Mouse (Mus musculus): ENCODE results near the gene Nkapd1. TPM values are rescaled to one million over a fixed set of nuclear protein-coding genes. Genes with fewer than 3 reads are reported as not detected.
A peak's percentile ranks its signal among the peaks of the same experiment; 100 is the strongest.

Nkapd1 gene
- 24.2 and 25.6 TPM in 2 replicates for polyA plus RNA-seq (2014; fragmentation: Nextera tagmentation; extraction: Ambion mirVana)

- peaks cover 24% of the 10 kb centered on the region for H3K36me3 ChIP-seq (ENCODE audit: control insufficient read depth, insufficient read depth, low read length)
- H3K27ac ChIP-seq (replicated peaks; ENCODE audit: low read depth, low read length), result peak within 1 kb of the TSS; percentile 90
- under 1% methylated on average over 81 of the region's 81 CpGs for WGBS
- peak within 1 kb of the TSS; percentile 68 for H3K4me3 ChIP-seq (replicated peaks; ENCODE audit: low read depth, low read length)
- H3K9me3 ChIP-seq (ENCODE audit: control insufficient read depth, low read length), result no peaks in the 10 kb centered on the region
- peak within 1 kb of the TSS; percentile 76 for H3K9ac ChIP-seq (replicated peaks; ENCODE audit: low read length)
- H3K4me1 ChIP-seq (ENCODE audit: control insufficient read depth, insufficient read depth, low read length), result peaks cover 10% of the 10 kb centered on the region
- ATAC-seq (ENCODE audit: low FRiP score, low TSS enrichment), result peak; percentile 93
- H3K27me3 ChIP-seq (ENCODE audit: control insufficient read depth, insufficient read depth, low read length), result no peaks in the 10 kb centered on the region
- peak; percentile 95 for DNase-seq
- peak within 1 kb of the TSS; percentile 84 for H3K4me2 ChIP-seq (ENCODE audit: low read length)
These were observed at the start of gene Nkapd1, which contains the start of gene Pih1d2 for GRCm38 (mm10) chr9:50616766-50617603. Gene Nkapd1 (minus strand): TSS chr9:50617464. Gene Pih1d2 (plus strand): TSS chr9:50617321.

GRCm38 (mm10) chr9:50666442-50666841 is 49.2 kb upstream of the Nkapd1 start:
- Histone ChIP-seq H3K4me2 (ENCODE audit: low read length) (no peak overlapping the region), H3K4me3 (replicated peaks; ENCODE audit: low read depth, low read length) (no peak overlapping the region), H3K36me3 (ENCODE audit: control insufficient read depth, insufficient read depth, low read length) (peaks cover 65% of the 10 kb centered on the region), H3K27me3 (ENCODE audit: control insufficient read depth, insufficient read depth, low read length) (no peaks in the 10 kb centered on the region), H3K4me1 (ENCODE audit: control insufficient read depth, insufficient read depth, low read length) (no peaks in the 10 kb centered on the region), H3K9ac (replicated peaks; ENCODE audit: low read length) (no peak overlapping the region), H3K27ac (replicated peaks; ENCODE audit: low read depth, low read length) (no peak overlapping the region), H3K9me3 (ENCODE audit: control insufficient read depth, low read length) (no peaks in the 10 kb centered on the region)
- ATAC-seq (ENCODE audit: low FRiP score, low TSS enrichment) (no peak), DNase-seq (no peak)
- 87% methylated on average over 6 of the region's 6 CpGs for WGBS

- no peak overlapping the region for H3K9ac ChIP-seq (replicated peaks; ENCODE audit: low read length)
- peaks cover 4% of the 10 kb centered on the region; the same call in 1 of the 2 replicates for H3K4me1 ChIP-seq (ENCODE audit: control insufficient read depth, insufficient read depth, low read length)
- no peak overlapping the region for H3K4me2 ChIP-seq (ENCODE audit: low read length)
- no peak overlapping the region for H3K27ac ChIP-seq (replicated peaks; ENCODE audit: low read depth, low read length)
- WGBS, result 91% methylated on average over 5 of the region's 5 CpGs
- H3K36me3 ChIP-seq (ENCODE audit: control insufficient read depth, insufficient read depth, low read length), result peaks cover 61% of the 10 kb centered on the region
- ATAC-seq (ENCODE audit: low FRiP score, low TSS enrichment) (no peak), DNase-seq (no peak)
- no peaks in the 10 kb centered on the region for H3K9me3 ChIP-seq (ENCODE audit: control insufficient read depth, low read length)
- H3K4me3 ChIP-seq (replicated peaks; ENCODE audit: low read depth, low read length), result no peak overlapping the region
- no peaks in the 10 kb centered on the region for H3K27me3 ChIP-seq (ENCODE audit: control insufficient read depth, insufficient read depth, low read length)
These were observed 47.6 kb upstream of the Nkapd1 start for GRCm38 (mm10) chr9:50664826-50665225.

GRCm38 (mm10) chr9:50660431-50660830 is 43.2 kb upstream of the Nkapd1 start:
- 24% methylated on average over 12 of the region's 12 CpGs for WGBS
- H3K9me3 ChIP-seq (ENCODE audit: control insufficient read depth, low read length), result no peaks in the 10 kb centered on the region
- H3K4me2 ChIP-seq (ENCODE audit: low read length), result peak overlapping the region; percentile 82
- H3K4me1 ChIP-seq (ENCODE audit: control insufficient read depth, insufficient read depth, low read length), result peaks cover 12% of the 10 kb centered on the region; the same call in 1 of the 2 replicates
- H3K36me3 ChIP-seq (ENCODE audit: control insufficient read depth, insufficient read depth, low read length), result peaks cover 40% of the 10 kb centered on the region
- DNase-seq (peak; percentile 29), ATAC-seq (ENCODE audit: low FRiP score, low TSS enrichment) (no peak)
- H3K27ac ChIP-seq (replicated peaks; ENCODE audit: low read depth, low read length), result no peak overlapping the region
- H3K4me3 ChIP-seq (replicated peaks; ENCODE audit: low read depth, low read length), result peak overlapping the region; percentile 91
- H3K9ac ChIP-seq (replicated peaks; ENCODE audit: low read length), result peak overlapping the region; percentile 90; the same call in 1 of the 2 replicates
- H3K27me3 ChIP-seq (ENCODE audit: control insufficient read depth, insufficient read depth, low read length), result no peaks in the 10 kb centered on the region

DNA sequence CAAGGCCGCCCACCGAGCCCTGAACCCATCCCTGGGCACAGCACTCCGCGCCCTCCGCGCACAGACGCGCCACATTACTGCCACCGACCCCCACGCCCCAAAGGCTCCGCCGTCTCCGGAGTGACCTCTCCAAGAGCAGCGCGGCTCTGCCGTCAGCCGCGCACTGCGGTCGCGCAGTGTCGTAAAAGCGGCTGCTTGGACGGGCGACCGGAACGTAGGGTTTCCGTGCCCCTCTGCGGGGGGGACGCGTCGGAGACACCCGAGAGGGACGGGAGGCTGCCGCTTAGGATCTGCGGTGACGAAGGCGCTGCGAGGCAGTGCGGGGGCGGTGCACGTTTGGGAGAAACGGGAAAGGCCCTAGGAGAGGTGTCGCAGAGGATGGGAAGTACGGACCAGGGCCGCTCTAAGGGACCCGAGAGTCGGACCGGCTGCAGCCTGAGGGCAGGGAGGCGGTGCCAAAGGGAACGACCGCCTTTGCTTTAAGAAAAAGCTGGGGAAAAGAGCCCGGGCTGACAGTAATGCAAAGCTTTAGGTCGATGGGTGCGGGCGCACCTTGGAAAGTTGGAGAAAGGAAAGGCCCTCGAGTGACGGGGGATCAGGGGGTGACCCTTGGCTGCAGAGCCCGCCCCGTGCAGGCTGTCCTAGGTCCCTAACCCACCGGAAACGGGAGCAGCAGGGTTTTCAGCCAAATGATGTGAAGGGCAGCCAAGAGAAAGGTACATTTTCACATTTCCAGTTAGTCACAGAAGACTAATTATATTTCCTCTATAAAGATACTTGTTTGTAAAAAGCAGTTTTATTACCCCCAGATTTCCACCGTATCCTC is 42.3 kb upstream of the Nkapd1 start, which contains the start of gene Dlat:
TSS of gene Dlat (minus strand) at position 389 of the 826 bp plus-strand sequence.
- Histone ChIP-seq H3K36me3 (ENCODE audit: control insufficient read depth, insufficient read depth, low read length) (peaks cover 38% of the 10 kb centered on the region), H3K4me1 (ENCODE audit: control insufficient read depth, insufficient read depth, low read length) (peaks cover 12% of the 10 kb centered on the region; the same call in 1 of the 2 replicates), H3K27me3 (ENCODE audit: control insufficient read depth, insufficient read depth, low read length) (no peaks in the 10 kb centered on the region), H3K9me3 (ENCODE audit: control insufficient read depth, low read length) (no peaks in the 10 kb centered on the region), H3K4me3 (replicated peaks; ENCODE audit: low read depth, low read length) (peak within 1 kb of the TSS; percentile 91), H3K27ac (replicated peaks; ENCODE audit: low read depth, low read length) (peak within 1 kb of the TSS; percentile 86), H3K4me2 (ENCODE audit: low read length) (peak within 1 kb of the TSS; percentile 82), H3K9ac (replicated peaks; ENCODE audit: low read length) (peak within 1 kb of the TSS; percentile 90)
- DNase-seq (peak; percentile 93), ATAC-seq (ENCODE audit: low FRiP score, low TSS enrichment) (peak; percentile 92)
- WGBS, result under 1% methylated on average over 63 of the region's 63 CpGs

DNA sequence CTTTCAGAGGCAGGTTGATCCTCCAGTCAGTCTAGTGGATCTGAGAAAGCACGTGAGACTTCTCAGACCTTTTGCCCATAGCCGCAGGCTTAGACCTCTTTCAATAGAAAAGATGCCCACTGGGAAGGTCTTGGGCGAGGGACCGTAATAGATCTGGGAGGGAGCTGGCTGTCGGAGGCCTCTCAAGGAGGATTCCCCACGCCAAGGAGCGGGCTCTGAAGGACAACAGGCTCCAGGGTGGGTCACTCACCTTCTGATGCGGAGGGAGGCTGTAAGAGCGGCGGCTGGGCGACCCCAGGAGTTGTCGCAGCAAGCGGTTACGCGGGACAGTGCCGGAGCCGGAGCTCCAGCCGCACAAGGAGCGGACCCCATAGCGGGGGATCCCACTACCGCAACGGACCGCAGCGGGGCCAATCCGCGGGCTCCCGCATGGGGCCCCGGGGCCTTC is 41.7 kb upstream of the Nkapd1 start:
- Histone ChIP-seq H3K27me3 (ENCODE audit: control insufficient read depth, insufficient read depth, low read length) (no peaks in the 10 kb centered on the region), H3K4me1 (ENCODE audit: control insufficient read depth, insufficient read depth, low read length) (peaks cover 12% of the 10 kb centered on the region; the same call in 1 of the 2 replicates), H3K36me3 (ENCODE audit: control insufficient read depth, insufficient read depth, low read length) (peaks cover 38% of the 10 kb centered on the region), H3K4me3 (replicated peaks; ENCODE audit: low read depth, low read length) (peak overlapping the region; percentile 91), H3K4me2 (ENCODE audit: low read length) (peak overlapping the region; percentile 82), H3K9me3 (ENCODE audit: control insufficient read depth, low read length) (no peaks in the 10 kb centered on the region), H3K27ac (replicated peaks; ENCODE audit: low read depth, low read length) (peak overlapping the region; percentile 86), H3K9ac (replicated peaks; ENCODE audit: low read length) (peak overlapping the region; percentile 90)
- DNase-seq, result peak; percentile 53
- peak; percentile 49; the same call in 1 of the 2 replicates for ATAC-seq (ENCODE audit: low FRiP score, low TSS enrichment)
- 0% methylated on average over 28 of the region's 28 CpGs for WGBS

GRCm38 (mm10) chr9:50658391-50658790 is 41.1 kb upstream of the Nkapd1 start:
- H3K4me3 ChIP-seq (replicated peaks; ENCODE audit: low read depth, low read length), result peak overlapping the region; percentile 91
- peak overlapping the region; percentile 86 for H3K27ac ChIP-seq (replicated peaks; ENCODE audit: low read depth, low read length)
- peaks cover 12% of the 10 kb centered on the region; the same call in 1 of the 2 replicates for H3K4me1 ChIP-seq (ENCODE audit: control insufficient read depth, insufficient read depth, low read length)
- H3K27me3 ChIP-seq (ENCODE audit: control insufficient read depth, insufficient read depth, low read length), result no peaks in the 10 kb centered on the region
- ATAC-seq (ENCODE audit: low FRiP score, low TSS enrichment) (no peak), DNase-seq (peak; percentile 15)
- H3K9me3 ChIP-seq (ENCODE audit: control insufficient read depth, low read length), result no peaks in the 10 kb centered on the region
- peaks cover 38% of the 10 kb centered on the region for H3K36me3 ChIP-seq (ENCODE audit: control insufficient read depth, insufficient read depth, low read length)
- WGBS, result 35% methylated on average over 5 of the region's 5 CpGs
- peak overlapping the region; percentile 82 for H3K4me2 ChIP-seq (ENCODE audit: low read length)
- peak overlapping the region; percentile 90 for H3K9ac ChIP-seq (replicated peaks; ENCODE audit: low read length)

- Histone ChIP-seq H3K9me3 (ENCODE audit: control insufficient read depth, low read length) (no peaks in the 10 kb centered on the region), H3K27ac (replicated peaks; ENCODE audit: low read depth, low read length) (no peak overlapping the region), H3K27me3 (ENCODE audit: control insufficient read depth, insufficient read depth, low read length) (no peaks in the 10 kb centered on the region), H3K9ac (replicated peaks; ENCODE audit: low read length) (no peak overlapping the region), H3K36me3 (ENCODE audit: control insufficient read depth, insufficient read depth, low read length) (peaks cover 94% of the 10 kb centered on the region), H3K4me1 (ENCODE audit: control insufficient read depth, insufficient read depth, low read length) (no peaks in the 10 kb centered on the region), H3K4me3 (replicated peaks; ENCODE audit: low read depth, low read length) (no peak overlapping the region), H3K4me2 (ENCODE audit: low read length) (no peak overlapping the region)
- ATAC-seq (ENCODE audit: low FRiP score, low TSS enrichment), result no peak
- DNase-seq, result no peak
- WGBS, result 96% methylated on average over 10 of the region's 10 CpGs
These were observed 33.2 kb upstream of the Nkapd1 start for GRCm38 (mm10) chr9:50650503-50650902.

Data from midbrain, embryonic 14.5 days (tissue).